Mouse (Mus musculus) heart, adult 2 months (tissue): ENCODE results near the gene Rrp15.

Experiments used
- CTCF ChIP-seq: fragments of 200-600 bp; IDR thresholded peaks from 2 replicates; pipeline ENCODE4 v1.8.1; 2022; ENCODE audit warnings: antibody characterized with exemption, mild to moderate bottlenecking, moderate library complexity
- EP300 ChIP-seq: fragments of 200-500 bp; IDR thresholded peaks from 2 replicates; pipeline ENCODE4 v1.6.1; 2011; ENCODE audit warnings: low read depth, low read length, control low read depth; ENCODE audit not compliant: insufficient read depth
- POLR2A ChIP-seq: fragments of 200-500 bp; IDR thresholded peaks from 2 replicates; pipeline ENCODE4 v1.6.1; 2011; ENCODE audit warnings: mild to moderate bottlenecking, low read depth, low read length, control low read depth; ENCODE audit not compliant: insufficient read depth

DNA sequence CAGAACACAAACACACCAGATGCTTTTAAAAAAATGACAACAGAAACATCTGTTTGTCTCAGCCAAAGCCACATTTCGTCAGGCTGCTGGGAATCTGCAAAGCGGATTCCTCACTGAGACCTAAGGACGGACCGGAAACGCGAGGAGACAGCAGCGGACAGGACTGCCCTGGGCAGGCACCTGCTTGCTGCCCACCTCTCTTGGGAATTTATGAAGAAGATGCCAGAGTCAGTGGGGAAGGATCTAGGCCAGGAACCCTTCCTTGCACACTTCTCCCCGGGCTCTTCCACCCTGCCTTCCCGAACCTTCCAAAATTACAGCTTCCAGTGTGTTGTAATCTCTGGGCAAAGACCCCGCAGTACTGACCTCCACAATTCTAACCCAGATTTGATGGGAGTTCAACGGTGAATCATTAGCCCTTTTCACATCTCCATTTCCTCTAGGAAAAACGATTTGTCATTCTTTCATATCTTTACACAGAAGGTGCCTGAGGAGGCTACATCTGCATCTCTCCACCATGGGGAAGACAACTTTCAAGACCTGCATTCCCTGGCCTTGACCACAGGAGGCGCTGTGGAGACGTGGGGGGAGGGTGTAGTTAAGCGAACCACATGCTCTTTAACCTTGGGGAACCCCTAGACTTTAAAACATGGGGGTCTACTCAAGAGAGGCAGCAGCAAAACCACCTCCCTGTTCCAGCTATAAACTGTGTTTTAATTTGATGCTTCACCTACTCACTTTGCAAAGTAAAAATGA lies 50.4 kb downstream of the Rrp15 start:
- TF ChIP-seq POLR2A (no peak), EP300 (no peak), CTCF (peak; percentile 56)
